Mouse (Mus musculus): ENCODE measurements at regions not wholly inside any gene's neighbourhood (a gene's known extent, or its start where the extent isn't known, plus 50 kb on each side); places are given as distances from the start of the nearest gene placed in this dataset.

GRCm38 (mm10) chr10:29635828-29636227 lies 100.2 kb upstream of the Rspo3 start:
- peak; percentile 76 to 83 for DNase-seq

DNA sequence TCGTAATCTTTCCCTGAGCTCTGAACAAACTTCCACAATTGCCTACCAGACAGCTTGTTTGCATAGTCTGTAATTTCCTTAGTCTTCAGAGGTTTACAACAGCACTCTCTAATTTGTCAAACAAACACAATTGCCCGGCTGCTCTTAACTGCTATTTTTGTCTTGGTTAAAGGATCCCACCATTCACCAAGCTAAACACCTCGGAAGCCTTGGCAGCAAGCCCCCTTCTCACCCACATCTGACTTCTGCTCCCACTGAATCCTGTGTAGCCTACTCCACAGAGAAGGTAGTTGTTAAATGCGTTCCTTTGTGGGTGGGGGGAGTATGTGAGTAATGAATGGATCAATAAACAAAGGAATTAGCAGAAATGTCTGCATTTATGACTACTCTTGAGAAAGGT lies 59.8 kb upstream of the Rspo3 start:
- DNase-seq: no peak

GRCm38 (mm10) chr10:29594969-29595368 lies 59.3 kb upstream of the Rspo3 start:
- DNase-seq: no peak

GRCm38 (mm10) chr10:29592906-29593305 lies 57.2 kb upstream of the Rspo3 start:
- DNase-seq: no peak

DNA sequence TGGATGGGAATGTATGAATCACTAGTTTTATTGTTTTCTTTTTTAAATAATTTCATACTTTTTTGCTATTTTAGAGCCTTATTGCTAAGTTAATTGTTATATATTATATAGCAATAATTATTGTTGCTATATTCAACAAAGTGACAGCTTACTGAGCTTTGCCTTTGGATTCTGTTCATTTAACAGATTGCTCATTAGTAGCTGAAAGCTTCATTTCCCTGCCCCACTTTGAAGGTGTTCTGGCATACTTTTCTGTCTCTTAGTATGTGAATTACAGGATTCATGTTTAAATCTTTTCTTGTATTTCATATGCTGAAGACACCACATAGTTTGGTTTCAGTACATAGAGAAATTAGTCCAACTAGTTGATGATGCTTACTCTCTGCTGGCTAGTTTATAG lies 54.5 kb upstream of the Rspo3 start:
- no peak for DNase-seq

DNA sequence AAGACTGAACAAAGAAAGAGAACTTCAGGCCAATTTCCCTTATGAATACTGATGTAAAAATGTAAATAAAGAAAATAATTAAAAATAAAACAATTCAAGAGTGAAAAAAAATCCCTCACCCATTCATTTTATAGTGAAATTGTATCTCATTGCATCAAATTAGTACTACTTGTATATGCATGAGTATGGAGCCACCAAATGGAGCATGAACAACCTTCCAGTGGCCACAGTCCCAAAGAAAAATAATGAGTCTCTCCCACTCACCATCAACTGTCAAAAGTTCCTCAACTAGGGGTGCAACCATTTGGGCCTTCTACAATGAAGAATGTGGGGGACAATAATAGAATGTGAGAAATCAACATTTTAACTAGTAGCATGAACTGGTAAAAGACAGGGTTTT lies 54.1 kb upstream of the Rspo3 start:
- DNase-seq: no peak
